Mouse (Mus musculus): ENCODE data around the gene Cdr2.

GRCm38 (mm10) chr7:121014486-121014885 lies 32.4 kb upstream of the Cdr2 start:
- TF ChIP-seq CTCF (IDR thresholded peaks at IDR 0.05; ENCODE audit: insufficient read depth, low read length) (no peak), POLR2A (IDR thresholded peaks at IDR 0.05; ENCODE audit: borderline replicate concordance, extremely low read depth, low read depth, low read length) (no peak)

All from lung, adult 2 months (tissue).